Mouse (Mus musculus): Measurements from ENCODE around the gene Olfr1173.

Olfr1173 gene

DNA sequence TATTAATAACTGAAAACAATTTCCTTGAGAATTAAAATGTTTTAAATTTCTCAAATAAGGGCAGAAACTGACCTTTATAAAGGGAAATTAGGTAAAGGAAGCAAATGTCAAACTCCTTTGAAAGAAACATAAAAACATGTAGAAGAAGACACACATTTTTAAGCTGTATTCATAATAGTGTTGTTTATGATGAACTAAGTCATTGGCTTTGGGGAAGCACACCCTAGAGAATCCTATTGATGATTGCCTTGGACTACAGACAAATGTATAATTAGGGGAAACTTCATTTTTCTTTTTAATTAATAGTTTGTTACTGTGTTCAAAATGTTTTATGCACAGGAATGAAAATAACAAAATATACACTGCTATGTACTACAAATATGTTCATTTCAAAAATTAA, at the start of gene Olfr1173:
TSS of gene Olfr1173 (minus strand) at position 101 of the 400 bp plus-strand sequence.
- no peak for DNase-seq

DNA sequence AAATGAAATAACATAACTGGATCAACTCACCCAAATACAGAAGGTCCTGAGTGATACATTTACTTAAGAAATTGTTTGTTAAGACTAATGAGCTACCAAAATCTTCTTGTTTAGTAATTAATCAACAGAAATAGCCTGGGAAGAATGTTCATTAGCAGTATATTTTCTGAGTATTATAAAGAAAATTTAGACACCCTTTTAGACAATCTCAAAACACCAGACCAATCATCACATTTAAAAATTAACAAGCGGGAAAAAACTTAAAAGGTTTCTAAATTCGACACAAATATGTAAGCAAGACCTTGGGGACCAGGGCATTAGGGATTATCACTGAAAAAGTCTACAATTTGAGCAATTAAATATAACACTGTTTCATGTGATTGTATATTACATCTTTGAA, 47.4 kb upstream of the Olfr1173 start, which contains the start of gene Olfr1175-ps:
TSS of gene Olfr1175-ps (minus strand) at position 101 of the 400 bp plus-strand sequence.
- no peak for DNase-seq

DNA sequence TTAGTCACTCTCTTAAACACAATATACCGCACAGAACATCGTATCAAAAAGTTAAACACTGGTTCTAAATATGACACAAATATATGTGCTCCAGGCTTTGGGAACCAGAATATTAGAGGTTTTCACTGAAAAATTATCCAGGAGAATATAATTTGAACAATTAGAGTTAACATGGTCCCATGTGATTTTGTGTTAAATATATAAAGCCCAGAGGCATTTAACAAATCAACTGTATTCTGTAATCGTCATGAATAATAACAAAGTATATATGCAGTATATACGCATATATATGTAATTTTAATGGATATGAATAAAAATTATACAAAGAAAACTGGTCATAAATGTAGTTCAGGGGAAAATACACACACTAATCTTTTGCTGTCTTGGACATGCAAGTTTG, 35.4 kb upstream of the Olfr1173 start, which contains the start of gene Olfr1174-ps:
TSS of gene Olfr1174-ps (minus strand) at position 101 of the 400 bp plus-strand sequence.
- no peak for DNase-seq

DNA sequence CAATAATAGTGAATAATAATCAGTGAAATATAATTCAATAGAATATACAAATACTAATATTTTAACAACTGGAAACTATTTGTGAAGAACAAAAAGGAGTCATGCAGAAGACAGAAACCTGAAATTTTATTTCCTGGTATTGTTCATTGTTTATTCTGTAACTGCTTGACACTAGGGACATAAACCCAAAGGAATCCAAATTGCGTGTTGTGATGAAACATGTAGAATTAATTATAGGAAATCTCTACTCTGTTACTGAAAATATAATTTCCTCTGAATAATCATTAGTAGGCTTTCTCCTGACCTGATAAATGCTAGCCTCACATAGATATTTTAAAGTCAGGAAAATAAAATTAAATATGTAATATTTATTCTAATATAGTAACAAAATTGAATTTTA, 51.4 kb downstream of the Olfr1173 start, which contains the start of gene Olfr1170:
TSS of gene Olfr1170 (minus strand) at position 101 of the 400 bp plus-strand sequence.
- no peak for DNase-seq
